Mouse (Mus musculus) liver, postnatal 0 days (tissue): ENCODE measurements at regions not wholly inside any gene's neighbourhood (a gene's known extent, or its start where the extent isn't known, plus 50 kb on each side); places are given as distances from the start of the nearest gene placed in this dataset.
A peak's percentile ranks its signal among the peaks of the same experiment; 100 is the strongest.

Source experiments
- ATAC-seq: fragments of 200-750 bp; cut with Nextera tagmentation; 2 replicates; pipeline ENCODE4 v1.8.0; 2017; ENCODE audit warnings: mild to moderate bottlenecking, moderate library complexity
- DNase-seq: peaks from one replicate; pipeline ENCODE4 v3.0.0-alpha.2; 2016
- H3K27ac ChIP-seq: fragments of 300-500 bp; sonication (generic); 2 replicates; pipeline ENCODE4 v1.5.1; 2014; ENCODE audit warnings: antibody characterized with exemption, moderate library complexity, mild to moderate bottlenecking, low read depth
- H3K27me3 ChIP-seq: fragments of 300-500 bp; sonication (generic); 2 replicates; pipeline ENCODE4 v1.6.1; 2014; ENCODE audit warnings: low read length, control low read depth, mixed read lengths; ENCODE audit not compliant: insufficient read depth
- H3K36me3 ChIP-seq: fragments of 300-500 bp; sonication (generic); replicated peaks from 2 replicates; pipeline ENCODE4 v1.6.1; 2014; ENCODE audit warnings: mild to moderate bottlenecking, control low read depth, low read length, moderate library complexity, mixed read lengths; ENCODE audit not compliant: insufficient read depth
- H3K4me1 ChIP-seq: fragments of 300-500 bp; sonication (generic); 2 replicates; pipeline ENCODE4 v1.6.1; 2014; ENCODE audit warnings: antibody characterized with exemption, mild to moderate bottlenecking, control low read depth; ENCODE audit not compliant: insufficient read depth
- H3K4me2 ChIP-seq: fragments of 300-500 bp; sonication (generic); 2 replicates; pipeline ENCODE4 v1.6.1; 2014; ENCODE audit warnings: low read depth, mild to moderate bottlenecking, low read length, moderate library complexity, mixed read lengths
- H3K4me3 ChIP-seq: fragments of 300-500 bp; sonication (generic); 2 replicates; pipeline ENCODE4 v1.5.1; 2014; ENCODE audit warnings: low read depth, low read length
- H3K9ac ChIP-seq: fragments of 300-500 bp; sonication (generic); replicated peaks from 2 replicates; pipeline ENCODE4 v1.6.1; 2014; ENCODE audit warnings: mild to moderate bottlenecking, moderate library complexity
- H3K9me3 ChIP-seq: fragments of 300-500 bp; sonication (generic); 2 replicates; pipeline ENCODE4 v1.6.1; 2016; ENCODE audit warnings: mild to moderate bottlenecking, control low read depth, low read length, mixed read lengths
- CTCF ChIP-seq: sonication (generic); IDR thresholded peaks from 2 replicates; pipeline ENCODE4 v1.5.1; 2016; ENCODE audit warnings: antibody characterized with exemption, low read depth
- EP300 ChIP-seq: IDR thresholded peaks from 2 replicates; pipeline ENCODE4 v1.6.1; 2016; ENCODE audit warnings: antibody characterized with exemption, low read depth, mild to moderate bottlenecking
- WGBS: fragments of 180-500 bp; shearing (Covaris S2); extraction: QIAGEN DNeasy Blood & Tissue Kit; methylation state at CpG from one replicate; pipeline ENCODE4 v1.1.7; 2014; ENCODE audit not compliant: insufficient replicate concordance; 5-methylcytosine and 5-hydroxymethylcytosine counted together

GRCm38 (mm10) chr4:109610222-109610621 is 56.8 kb downstream of the Cdkn2c start:
- no peak overlapping the region for H3K4me3 ChIP-seq
- no peaks in the 10 kb centered on the region for H3K9me3 ChIP-seq
- WGBS: 61% methylated on average over 3 of the region's 3 CpGs
- ATAC-seq: 0 out of 2 replicates have a peak, but pooled peaks have one; percentile 17
- no peak overlapping the region for H3K4me2 ChIP-seq
- H3K9ac ChIP-seq: no peak overlapping the region
- no peak overlapping the region for H3K27ac ChIP-seq
- no peak for DNase-seq
- no peaks in the 10 kb centered on the region for H3K27me3 ChIP-seq
- TF ChIP-seq CTCF: no peak
- H3K4me1 ChIP-seq: no peaks in the 10 kb centered on the region
- H3K36me3 ChIP-seq: no peaks in the 10 kb centered on the region

DNA sequence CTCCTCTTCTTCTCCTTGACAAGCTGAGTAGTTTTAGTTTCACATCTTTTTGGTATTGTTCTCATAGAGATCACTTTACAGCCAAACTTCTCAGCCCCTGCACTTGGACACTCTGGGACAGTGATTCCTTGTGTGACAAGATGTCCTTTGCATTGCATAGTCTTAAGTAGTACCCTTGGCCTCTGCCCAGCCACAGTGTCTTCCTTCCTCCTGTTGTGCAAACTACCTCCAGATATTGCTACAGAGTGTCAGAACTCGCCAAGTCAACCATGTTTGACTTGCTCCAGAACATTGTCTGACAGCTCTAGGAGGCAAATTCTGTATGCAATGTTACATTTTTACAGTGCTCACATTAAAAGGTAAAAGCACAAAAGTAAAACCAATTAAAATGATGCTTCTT is 57.2 kb downstream of the Cdkn2c start:
- WGBS: 29% methylated on average over 1 of the region's 1 CpGs
- TF ChIP-seq EP300 (no peak), CTCF (no peak)
- Histone ChIP-seq H3K4me3 (no peak overlapping the region), H3K36me3 (no peaks in the 10 kb centered on the region), H3K4me2 (no peak overlapping the region), H3K9me3 (no peaks in the 10 kb centered on the region), H3K9ac (no peak overlapping the region), H3K4me1 (no peaks in the 10 kb centered on the region), H3K27ac (no peak overlapping the region), H3K27me3 (no peaks in the 10 kb centered on the region)
- 0 out of 2 replicates have a peak, but pooled peaks have one; percentile 33 for ATAC-seq
- DNase-seq: peak; percentile 21

GRCm38 (mm10) chr4:109589760-109590312 is 58.7 kb upstream of the 4930522H14Rik start:
- Histone ChIP-seq H3K4me3 (no peak overlapping the region), H3K9ac (no peak overlapping the region), H3K4me2 (no peak overlapping the region), H3K27ac (no peak overlapping the region), H3K9me3 (no peaks in the 10 kb centered on the region), H3K27me3 (no peaks in the 10 kb centered on the region), H3K4me1 (no peaks in the 10 kb centered on the region), H3K36me3 (no peaks in the 10 kb centered on the region)
- no peak for ATAC-seq
- 54% methylated on average over 7 of the region's 7 CpGs for WGBS
- TF ChIP-seq CTCF (no peak), EP300 (no peak)
- DNase-seq: no peak

DNA sequence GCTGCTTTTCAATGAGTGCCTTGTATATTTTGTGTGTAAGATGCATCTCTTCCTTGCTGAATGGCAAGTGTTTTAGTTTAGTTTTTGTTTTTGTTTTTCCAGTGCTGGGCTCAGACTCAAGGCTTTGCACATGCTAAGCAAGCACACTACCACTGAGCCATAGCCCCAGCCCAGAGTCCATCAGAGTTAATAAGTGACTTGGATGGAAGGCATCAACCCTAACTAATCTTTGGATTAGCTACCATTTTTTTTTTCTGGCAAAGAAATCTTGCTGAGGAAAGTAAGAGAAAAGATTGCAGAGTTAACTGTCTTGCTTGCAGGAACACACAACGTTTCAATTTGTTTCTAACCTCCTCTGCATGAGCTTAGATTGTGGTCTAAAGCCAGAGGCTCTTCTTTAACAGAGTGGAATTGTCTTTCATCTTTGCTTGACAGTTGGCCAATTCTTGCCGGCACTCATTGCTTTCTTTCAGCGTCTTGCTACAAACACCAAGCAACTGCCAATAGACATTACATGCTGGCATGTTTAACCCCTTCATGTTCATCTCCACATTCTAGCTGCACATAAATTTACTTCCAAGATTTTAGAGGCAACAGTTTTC is 52.2 kb upstream of the 4930522H14Rik start:
- Histone ChIP-seq H3K36me3 (no peaks in the 10 kb centered on the region), H3K27ac (no peak overlapping the region), H3K27me3 (no peaks in the 10 kb centered on the region), H3K4me2 (no peak overlapping the region), H3K4me3 (no peak overlapping the region), H3K9ac (no peak overlapping the region), H3K4me1 (no peaks in the 10 kb centered on the region), H3K9me3 (no peaks in the 10 kb centered on the region)
- DNase-seq (no peak), ATAC-seq (no peak)
- 48% methylated on average over 3 of the region's 3 CpGs for WGBS
- TF ChIP-seq EP300 (no peak), CTCF (no peak)

DNA sequence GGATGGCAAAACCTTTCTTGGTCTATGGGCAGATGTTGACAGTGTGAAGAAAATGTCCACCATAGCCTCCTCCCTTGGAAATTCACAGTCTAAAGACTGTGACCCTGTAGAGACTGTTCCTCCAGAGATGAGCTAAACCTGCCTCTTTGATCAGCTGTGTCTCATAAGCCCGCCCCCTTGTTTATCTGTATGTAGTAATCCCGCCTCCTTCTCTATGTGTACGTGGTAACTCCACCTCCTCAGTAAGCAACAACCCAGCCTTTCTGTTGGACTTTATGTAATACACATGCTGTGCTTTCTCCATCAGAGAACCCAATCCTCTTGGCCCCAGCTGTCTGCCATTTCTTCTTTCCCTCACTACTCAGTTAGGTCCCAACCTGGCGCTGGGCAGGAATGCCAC is 51.4 kb upstream of the 4930522H14Rik start:
- no peak overlapping the region for H3K27ac ChIP-seq
- H3K27me3 ChIP-seq: no peaks in the 10 kb centered on the region
- H3K9me3 ChIP-seq: no peaks in the 10 kb centered on the region
- TF ChIP-seq CTCF: no peak
- no peak for TF ChIP-seq EP300
- H3K4me1 ChIP-seq: no peaks in the 10 kb centered on the region
- no peak overlapping the region for H3K9ac ChIP-seq
- 73% methylated on average over 4 of the region's 4 CpGs for WGBS
- no peak overlapping the region for H3K4me3 ChIP-seq
- no peak for ATAC-seq
- H3K4me2 ChIP-seq: no peak overlapping the region
- H3K36me3 ChIP-seq: no peaks in the 10 kb centered on the region
- no peak for DNase-seq
